22 mouse cellular contexts compared by ENCODE assay signal in genomic region chr2:59179487-59179886, GRCm38 (mm10). TPM values are rescaled to one million over a fixed set of nuclear protein-coding genes. Genes with fewer than 3 reads are reported as not detected.
DNase-seq lines count a peak whose midpoint lies in the region; ATAC-seq and TF ChIP-seq lines count a peak whose summit lies in the region.
"Had no signal": no experiment of that assay in that cellular context is flagged by ENCODE, and none has a peak within 500 bp of the region (broad histone marks: within the 10 kb centered on the region; RNA-seq: fewer than 3 reads in every experiment).

No protein-coding gene starts in this region.

- H3K4me1 ChIP-seq in intestine, embryonic 14.5 days (replicated peaks; ENCODE audit: control insufficient read depth, insufficient read depth, low read length) = peaks cover 21% of the 10 kb centered on the region
- H3K4me1 ChIP-seq in intestine, postnatal 0 days (replicated peaks; ENCODE audit: control insufficient read depth, insufficient read depth, low read length) = peaks cover 13% of the 10 kb centered on the region
- H3K4me1 ChIP-seq in limb, embryonic 12.5 days (replicated peaks) = peaks cover 12% of the 10 kb centered on the region
- H3K4me1 ChIP-seq in limb, embryonic 10.5 days = no peaks in the 10 kb centered on the region; the same call in 1 of the 2 replicates
- H3K4me1 ChIP-seq in stomach, postnatal 0 days (replicated peaks; ENCODE audit: control insufficient read depth, insufficient read depth) = 0 out of 2 replicates have a peak, but pooled peaks cover 8% of the 10 kb centered on the region

- H3K4me3 ChIP-seq in intestine, embryonic 14.5 days (ENCODE audit: low read depth, low read length) = no peak overlapping the region
- H3K4me3 ChIP-seq in intestine, postnatal 0 days (ENCODE audit: low read depth, low read length) = no peak overlapping the region
- H3K4me3 ChIP-seq in limb, embryonic 12.5 days (replicated peaks) = no peak overlapping the region
- no peak overlapping the region for H3K4me3 ChIP-seq in limb, embryonic 10.5 days
- H3K4me3 ChIP-seq in stomach, postnatal 0 days (ENCODE audit: low read depth, low read length) = no peak overlapping the region
- H3K4me3 ChIP-seq: embryonic facial prominence, embryonic 13.5 days; erythroblast, embryonic 14.5 days; forebrain, embryonic 13.5 days; heart, embryonic 13.5 days; limb, embryonic 15.5 days; liver, embryonic 15.5 days; midbrain, embryonic 12.5 days had no signal

- TF ChIP-seq CTCF in intestine, postnatal 0 days (IDR thresholded peaks at IDR 0.05; ENCODE audit: low read depth) = no peak
- TF ChIP-seq CTCF in stomach, postnatal 0 days (IDR thresholded peaks at IDR 0.05; ENCODE audit: low read depth) = no peak

- ATAC-seq in intestine, embryonic 14.5 days (replicated peaks; ENCODE audit: low FRiP score, low TSS enrichment, low read depth) = no peak
- no peak for ATAC-seq in intestine, postnatal 0 days
- ATAC-seq in limb, embryonic 12.5 days (ENCODE audit: insufficient number of reproducible peaks, insufficient read depth, low FRiP score, low TSS enrichment, low read depth) = 0 out of 2 replicates have a peak, but pooled peaks have one; percentile 37
- ATAC-seq in stomach, postnatal 0 days (ENCODE audit: low FRiP score, low TSS enrichment) = no peak
- ATAC-seq: activated CD4-positive, CD25-positive, alpha-beta regulatory T cell, adult 4 months; CD4-positive, CD25-positive, alpha-beta regulatory T cell, adult 4 months; forebrain, embryonic 13.5 days; hindbrain, postnatal 0 days; Patski had no signal

- peak; percentile 49 for DNase-seq in intestine, embryonic 14.5 days (ENCODE audit: low spot score)
- no peak for DNase-seq in limb, embryonic 10.5 days (ENCODE audit: low spot score)
- DNase-seq in R1 (ENCODE audit: low read depth, low spot score) = peak; percentile 67
- DNase-seq in stomach, postnatal 0 days (ENCODE audit: low spot score) = peak; percentile 35
- no peak for DNase-seq in adrenal gland, adult 18-20 months (ENCODE audit: low spot score in 2 of 2)
- DNase-seq: adrenal gland, postnatal 10 days; cerebellum, postnatal 36 days; embryo, embryonic 11 days; heart, postnatal 14 days had no signal

- H3K27me3 ChIP-seq in intestine, embryonic 14.5 days (replicated peaks; ENCODE audit: control insufficient read depth, insufficient read depth, low read length) = no peaks in the 10 kb centered on the region
- H3K27me3 ChIP-seq in intestine, postnatal 0 days (replicated peaks; ENCODE audit: control insufficient read depth, insufficient read depth, low read length) = no peaks in the 10 kb centered on the region
- no peaks in the 10 kb centered on the region for H3K27me3 ChIP-seq in limb, embryonic 12.5 days
- no peaks in the 10 kb centered on the region for H3K27me3 ChIP-seq in limb, embryonic 10.5 days (ENCODE audit: low read depth, poor library complexity, severe bottlenecking)
- no peaks in the 10 kb centered on the region for H3K27me3 ChIP-seq in stomach, postnatal 0 days (ENCODE audit: control insufficient read depth, insufficient read depth, low read length)
- H3K27me3 ChIP-seq: embryonic facial prominence, embryonic 13.5 days; forebrain, embryonic 13.5 days; heart, embryonic 13.5 days; limb, embryonic 15.5 days; liver, embryonic 15.5 days; midbrain, embryonic 12.5 days; Patski had no signal

- no peaks in the 10 kb centered on the region for H3K9me3 ChIP-seq in intestine, embryonic 14.5 days (ENCODE audit: control insufficient read depth, low read length)
- no peaks in the 10 kb centered on the region for H3K9me3 ChIP-seq in intestine, postnatal 0 days (ENCODE audit: control insufficient read depth)
- no peaks in the 10 kb centered on the region for H3K9me3 ChIP-seq in limb, embryonic 12.5 days
- no peaks in the 10 kb centered on the region for H3K9me3 ChIP-seq in limb, embryonic 10.5 days (replicated peaks)
- no peaks in the 10 kb centered on the region for H3K9me3 ChIP-seq in stomach, postnatal 0 days (ENCODE audit: control insufficient read depth, low read length)
- H3K9me3 ChIP-seq: embryonic facial prominence, embryonic 13.5 days; forebrain, embryonic 13.5 days; heart, embryonic 13.5 days; limb, embryonic 15.5 days; liver, embryonic 15.5 days; midbrain, embryonic 12.5 days had no signal

- no peak for TF ChIP-seq EP300 in stomach, postnatal 0 days (optimal IDR thresholded peaks at IDR 0.05)

- no peak overlapping the region for H3K9ac ChIP-seq in intestine, embryonic 14.5 days (ENCODE audit: low read length)
- no peak overlapping the region for H3K9ac ChIP-seq in intestine, postnatal 0 days (ENCODE audit: low read depth, low read length)
- H3K9ac ChIP-seq in limb, embryonic 12.5 days (replicated peaks) = no peak overlapping the region
- H3K9ac ChIP-seq in stomach, postnatal 0 days (ENCODE audit: low read length) = no peak overlapping the region
- H3K9ac ChIP-seq: embryonic facial prominence, embryonic 13.5 days; forebrain, embryonic 13.5 days; heart, embryonic 13.5 days; limb, embryonic 15.5 days; liver, embryonic 15.5 days; midbrain, embryonic 12.5 days had no signal

- no peak overlapping the region for H3K27ac ChIP-seq in intestine, embryonic 14.5 days (ENCODE audit: low read depth)
- no peak overlapping the region for H3K27ac ChIP-seq in intestine, postnatal 0 days (ENCODE audit: low read depth, low read length)
- no peak overlapping the region for H3K27ac ChIP-seq in limb, embryonic 12.5 days
- H3K27ac ChIP-seq in limb, embryonic 10.5 days = no peak overlapping the region
- peak overlapping the region; percentile 18; the same call in 1 of the 2 replicates for H3K27ac ChIP-seq in stomach, postnatal 0 days (replicated peaks)
- H3K27ac ChIP-seq: embryonic facial prominence, embryonic 13.5 days; forebrain, embryonic 13.5 days; heart, embryonic 13.5 days; hindbrain, postnatal 0 days; limb, embryonic 15.5 days; liver, embryonic 15.5 days; midbrain, embryonic 12.5 days had no signal

- no peak overlapping the region for H3K4me2 ChIP-seq in intestine, embryonic 14.5 days (ENCODE audit: low read length)
- H3K4me2 ChIP-seq in intestine, postnatal 0 days (replicated peaks; ENCODE audit: low read depth) = no peak overlapping the region
- no peak overlapping the region for H3K4me2 ChIP-seq in limb, embryonic 12.5 days
- H3K4me2 ChIP-seq in stomach, postnatal 0 days (replicated peaks; ENCODE audit: low read depth) = no peak overlapping the region
- H3K4me2 ChIP-seq: embryonic facial prominence, embryonic 13.5 days; forebrain, embryonic 13.5 days; heart, embryonic 13.5 days; limb, embryonic 15.5 days; liver, embryonic 15.5 days; midbrain, embryonic 12.5 days had no signal

- no peaks in the 10 kb centered on the region for H3K36me3 ChIP-seq in intestine, embryonic 14.5 days (ENCODE audit: control insufficient read depth, insufficient read depth, low read length)
- H3K36me3 ChIP-seq in intestine, postnatal 0 days (ENCODE audit: control insufficient read depth, insufficient read depth) = no peaks in the 10 kb centered on the region
- no peaks in the 10 kb centered on the region for H3K36me3 ChIP-seq in limb, embryonic 12.5 days
- H3K36me3 ChIP-seq in limb, embryonic 10.5 days = no peaks in the 10 kb centered on the region
- H3K36me3 ChIP-seq in stomach, postnatal 0 days (ENCODE audit: control insufficient read depth, insufficient read depth, low read length) = no peaks in the 10 kb centered on the region
- H3K36me3 ChIP-seq: embryonic facial prominence, embryonic 13.5 days; heart, embryonic 13.5 days; limb, embryonic 15.5 days; liver, embryonic 15.5 days; midbrain, embryonic 12.5 days had no signal

- WGBS in intestine, embryonic 14.5 days = 51% methylated on average over 5 of the region's 5 CpGs
- WGBS in intestine, postnatal 0 days = 40% methylated on average over 5 of the region's 5 CpGs
- 57% methylated on average over 5 of the region's 5 CpGs for WGBS in limb, embryonic 12.5 days
- WGBS in limb, embryonic 10.5 days = 61% methylated on average over 5 of the region's 5 CpGs
- WGBS in stomach, postnatal 0 days = 35% methylated on average over 5 of the region's 5 CpGs

RNA-seq across cellular contexts. Expression of gene Pkp4, which starts 18.8 kb away (rescaled TPM):
- polyA plus RNA-seq in intestine, embryonic 14.5 days (2014; fragmentation: Nextera tagmentation; extraction: Ambion mirVana) = 24.4 and 25.6 TPM in 2 replicates
- 27.7 and 30.5 TPM in 2 replicates for polyA plus RNA-seq in intestine, postnatal 0 days (2015; fragmentation: Nextera tagmentation; extraction: Ambion mirVana)
- 17.5 and 18.7 TPM in 2 replicates for polyA plus RNA-seq in limb, embryonic 12.5 days (2016; fragmentation: Nextera tagmentation; extraction: Ambion mirVana)
- polyA plus RNA-seq in limb, embryonic 10.5 days (2016; fragmentation: Nextera tagmentation; extraction: Ambion mirVana) = 12.4 and 15.0 TPM in 2 replicates
- 16.8 and 16.9 TPM in 2 replicates for polyA plus RNA-seq in stomach, postnatal 0 days (2015; fragmentation: Nextera tagmentation; extraction: Ambion mirVana)
- total RNA-seq in adrenal gland, adult 18-20 months (2021) = 10 to 100 TPM; 49.1 to 51.9 TPM

RNA-seq across cellular contexts. Expression of gene Ccdc148, which starts 19.0 kb away (rescaled TPM):
- polyA plus RNA-seq in intestine, embryonic 14.5 days (2014; fragmentation: Nextera tagmentation; extraction: Ambion mirVana) = 0.51 and 0.62 TPM in 2 replicates
- polyA plus RNA-seq in intestine, postnatal 0 days (2015; fragmentation: Nextera tagmentation; extraction: Ambion mirVana) = 0.80 and 0.81 TPM in 2 replicates
- polyA plus RNA-seq in limb, embryonic 12.5 days (2016; fragmentation: Nextera tagmentation; extraction: Ambion mirVana) = 0.63 and 0.69 TPM in 2 replicates
- polyA plus RNA-seq in limb, embryonic 10.5 days (2016; fragmentation: Nextera tagmentation; extraction: Ambion mirVana) = 0.23 and 0.70 TPM in 2 replicates
- polyA plus RNA-seq in stomach, postnatal 0 days (2015; fragmentation: Nextera tagmentation; extraction: Ambion mirVana) = 0.24 and 0.47 TPM in 2 replicates
- 1 to 10 TPM; 1.4 to 1.5 TPM for total RNA-seq in adrenal gland, adult 18-20 months (2021)
- polyA plus RNA-seq: erythroblast, embryonic 14.5 days had no signal

Comparison
In these comparisons a context has a peak if more than half of its experiments do, and no peak if none do; other contexts are left out.
1. DNase-seq: peak in intestine, embryonic 14.5 days (single experiment), R1 (single experiment) and stomach, postnatal 0 days (single experiment); none in limb, embryonic 10.5 days (single experiment) and adrenal gland, adult 18-20 months (0 of 2).